Mouse (Mus musculus) forebrain, embryonic 14.5 days (tissue): ENCODE results near the gene Slc9a9. TPM values are rescaled to one million over a fixed set of nuclear protein-coding genes. Genes with fewer than 3 reads are reported as not detected.

Source experiments
- ATAC-seq: fragments of 200-750 bp; cut with Nextera tagmentation; 2 replicates; pipeline ENCODE4 v1.8.0; 2017; ENCODE audit warnings: mild to moderate bottlenecking, moderate library complexity
- DNase-seq: peaks from one replicate; pipeline ENCODE4 v3.0.0-alpha.2; 2015; ENCODE audit warnings: low spot score
- H3K27ac ChIP-seq: fragments of 300-500 bp; sonication (generic); 2 replicates; pipeline ENCODE4 v1.5.1; 2014; ENCODE audit warnings: low read depth, mild to moderate bottlenecking, control low read depth, low read length, moderate library complexity
- H3K27me3 ChIP-seq: fragments of 300-500 bp; sonication (generic); replicated peaks from 2 replicates; pipeline ENCODE4 v1.6.1; 2014; ENCODE audit warnings: low read length, control low read depth, mixed read lengths; ENCODE audit not compliant: control insufficient read depth, insufficient read depth
- H3K36me3 ChIP-seq: fragments of 300-500 bp; sonication (generic); 2 replicates; pipeline ENCODE4 v1.6.1; 2014; ENCODE audit warnings: low read length, control low read depth; ENCODE audit not compliant: control insufficient read depth, insufficient read depth
- H3K4me1 ChIP-seq: fragments of 300-500 bp; sonication (generic); 2 replicates; pipeline ENCODE4 v1.6.1; 2014; ENCODE audit warnings: antibody characterized with exemption, low read length, control low read depth; ENCODE audit not compliant: control insufficient read depth, insufficient read depth
- H3K4me2 ChIP-seq: fragments of 300-500 bp; sonication (generic); 2 replicates; pipeline ENCODE4 v1.6.1; 2014; ENCODE audit warnings: mild to moderate bottlenecking, control low read depth, low read length
- H3K4me3 ChIP-seq: fragments of 300-500 bp; sonication (generic); 2 replicates; pipeline ENCODE4 v1.5.1; 2014; ENCODE audit warnings: low read depth, low read length, control low read depth
- H3K9ac ChIP-seq: fragments of 300-500 bp; sonication (generic); 2 replicates; pipeline ENCODE4 v1.6.1; 2014; ENCODE audit warnings: mild to moderate bottlenecking, low read length, control low read depth, moderate library complexity
- H3K9me3 ChIP-seq: fragments of 300-500 bp; sonication (generic); replicated peaks from 2 replicates; pipeline ENCODE4 v1.6.1; 2016; ENCODE audit warnings: low read length, control low read depth, mixed read lengths; ENCODE audit not compliant: control insufficient read depth
- WGBS: fragments of 180-500 bp; shearing (Covaris S2); extraction: QIAGEN DNeasy Blood & Tissue Kit; methylation state at CpG from one replicate; pipeline ENCODE4 v1.1.7; 2014; 5-methylcytosine and 5-hydroxymethylcytosine counted together
- polyA plus RNA-seq: library from polyadenylated mRNA; unstranded; fragments of >200 nt; fragmentation: Nextera tagmentation; extraction: Ambion mirVana; gene quantifications from 2 replicates; pipeline ENCODE4 v1.2.1, GENCODE M21; 2014

Slc9a9 gene
- polyA plus RNA-seq, 1 experiment from 2014 or later, result 3.7 TPM

DNA sequence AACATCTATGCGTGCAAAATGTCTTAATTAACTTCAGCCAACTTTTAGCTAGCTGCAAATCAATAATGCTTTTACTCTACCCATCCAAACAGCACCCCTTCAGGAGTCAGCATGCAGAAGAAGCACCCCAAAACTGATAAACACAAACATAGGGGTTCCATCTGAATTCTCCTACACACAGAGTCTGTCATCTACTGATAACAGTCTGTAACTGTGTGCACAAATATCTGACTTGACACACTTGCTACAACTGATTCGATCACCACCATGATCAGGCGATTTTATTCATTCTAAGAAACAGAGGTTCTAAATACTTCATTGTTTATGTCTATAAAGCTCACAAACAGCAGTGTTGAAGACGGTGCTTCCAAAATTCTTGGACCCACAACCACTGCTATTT, 171.3 kb downstream of the Slc9a9 start:
- Histone ChIP-seq H3K4me3 (no peak overlapping the region), H3K4me2 (no peak overlapping the region), H3K27me3 (no peaks in the 10 kb centered on the region), H3K27ac (no peak overlapping the region), H3K36me3 (no peaks in the 10 kb centered on the region), H3K9me3 (no peaks in the 10 kb centered on the region), H3K9ac (no peak overlapping the region), H3K4me1 (peaks cover 12% of the 10 kb centered on the region)
- ATAC-seq, result no peak
- WGBS, result 85% methylated on average over 4 of the region's 4 CpGs
- DNase-seq, result no peak

DNA sequence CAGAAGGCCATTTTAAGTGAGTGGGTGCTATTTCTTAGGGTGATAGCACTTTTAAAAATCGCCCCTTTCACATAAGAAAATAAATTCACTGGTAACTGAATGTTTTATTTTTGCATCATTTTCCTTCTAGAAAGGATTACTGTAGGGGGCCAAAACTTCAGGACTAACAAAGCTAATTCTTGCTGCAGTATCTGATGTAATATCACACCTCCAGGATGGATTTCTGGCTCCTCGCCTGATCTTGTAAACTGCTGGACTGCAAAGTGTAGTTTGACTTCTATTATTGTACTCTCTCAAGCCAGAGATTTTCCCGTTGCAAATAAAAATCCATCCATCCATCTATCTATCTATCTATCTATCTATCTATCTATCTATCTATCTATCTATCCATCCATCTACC, 174.5 kb downstream of the Slc9a9 start:
- H3K27me3 ChIP-seq, result no peaks in the 10 kb centered on the region
- ATAC-seq, result no peak
- no peak for DNase-seq
- H3K9ac ChIP-seq, result no peak overlapping the region
- WGBS, result 91% methylated on average over 3 of the region's 3 CpGs
- peaks cover 2% of the 10 kb centered on the region; the same call in 1 of the 2 replicates for H3K4me1 ChIP-seq
- H3K27ac ChIP-seq, result no peak overlapping the region
- no peak overlapping the region for H3K4me3 ChIP-seq
- no peaks in the 10 kb centered on the region for H3K36me3 ChIP-seq
- no peak overlapping the region for H3K4me2 ChIP-seq
- no peaks in the 10 kb centered on the region for H3K9me3 ChIP-seq

DNA sequence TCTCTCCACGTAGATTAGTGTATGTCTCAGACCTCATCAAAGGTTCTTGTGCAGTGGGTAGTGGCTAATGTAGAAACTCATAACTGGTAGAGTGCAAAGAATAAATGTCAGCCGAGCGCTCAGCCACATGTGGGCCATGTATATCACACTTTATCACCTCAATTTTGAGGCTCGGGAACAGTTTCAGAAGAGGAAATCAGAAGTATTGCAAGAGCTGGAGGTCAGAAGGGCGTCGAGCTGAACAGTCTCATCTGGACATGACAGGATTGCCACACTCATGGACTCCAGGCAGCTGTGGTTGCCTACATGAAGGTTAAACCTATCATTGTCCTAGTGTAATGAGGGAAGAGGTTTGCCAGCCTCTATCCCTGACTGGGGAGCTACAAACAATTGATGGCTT, 177.9 kb downstream of the Slc9a9 start:
- ATAC-seq (no peak), DNase-seq (no peak)
- H3K4me3 ChIP-seq, result no peak overlapping the region
- no peaks in the 10 kb centered on the region for H3K9me3 ChIP-seq
- no peaks in the 10 kb centered on the region for H3K36me3 ChIP-seq
- no peaks in the 10 kb centered on the region for H3K4me1 ChIP-seq
- no peaks in the 10 kb centered on the region for H3K27me3 ChIP-seq
- no peak overlapping the region for H3K27ac ChIP-seq
- WGBS, result 94% methylated on average over 6 of the region's 6 CpGs
- H3K4me2 ChIP-seq, result no peak overlapping the region
- H3K9ac ChIP-seq, result no peak overlapping the region

DNA sequence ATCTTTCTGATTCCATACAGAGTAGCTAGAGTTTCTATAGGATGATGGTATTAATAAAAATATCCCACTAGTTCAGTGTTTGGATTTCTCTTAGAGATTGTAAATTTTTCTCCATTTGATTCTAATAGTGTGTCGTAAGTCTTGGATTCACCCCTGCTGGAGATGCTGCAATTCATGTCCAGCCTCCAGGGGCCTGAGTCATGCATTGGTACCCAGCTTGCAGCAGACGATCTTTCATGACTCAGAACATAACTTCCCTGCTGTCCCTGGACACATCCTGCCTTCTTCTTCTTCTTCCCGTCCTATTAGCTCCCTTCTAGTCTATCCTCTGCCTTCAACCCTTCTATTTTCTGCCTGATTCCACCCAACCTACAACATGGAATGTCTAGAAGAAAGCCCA, 181.8 kb downstream of the Slc9a9 start:
- Histone ChIP-seq H3K27me3 (no peaks in the 10 kb centered on the region), H3K36me3 (no peaks in the 10 kb centered on the region), H3K4me2 (no peak overlapping the region), H3K9ac (no peak overlapping the region), H3K9me3 (no peaks in the 10 kb centered on the region), H3K4me1 (peaks cover 6% of the 10 kb centered on the region; the same call in 1 of the 2 replicates), H3K4me3 (no peak overlapping the region), H3K27ac (no peak overlapping the region)
- no peak for ATAC-seq
- DNase-seq, result no peak
- WGBS, result 82% methylated on average over 3 of the region's 3 CpGs

DNA sequence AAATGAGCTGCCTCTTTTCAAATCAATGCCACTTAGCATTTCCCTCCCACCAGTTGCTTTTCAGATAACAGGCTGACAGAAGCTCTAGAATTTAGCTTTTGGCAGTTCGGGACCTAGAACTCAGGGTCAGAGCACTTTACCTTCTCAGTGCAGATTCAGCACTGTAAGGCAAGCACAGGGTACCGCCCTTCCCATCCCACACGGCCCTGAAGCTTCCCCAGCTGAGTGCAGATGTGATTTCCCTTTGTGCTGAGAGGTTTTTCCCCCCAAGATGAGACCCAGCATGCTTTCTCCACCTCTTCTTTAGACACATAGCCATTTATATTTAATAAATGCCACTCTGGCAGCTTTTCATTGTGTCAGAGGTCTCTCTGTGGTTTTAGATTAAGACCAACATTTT, 186.4 kb downstream of the Slc9a9 start:
- Histone ChIP-seq H3K36me3 (no peaks in the 10 kb centered on the region), H3K9ac (no peak overlapping the region), H3K4me3 (no peak overlapping the region), H3K27ac (0 out of 2 replicates have a peak overlapping the region, but pooled peaks have one; percentile 21), H3K9me3 (no peaks in the 10 kb centered on the region), H3K4me1 (peaks cover 7% of the 10 kb centered on the region; the same call in 1 of the 2 replicates), H3K27me3 (no peaks in the 10 kb centered on the region), H3K4me2 (no peak overlapping the region)
- ATAC-seq (no peak), DNase-seq (peak; percentile 21)
- WGBS, result 55% methylated on average over 3 of the region's 3 CpGs

DNA sequence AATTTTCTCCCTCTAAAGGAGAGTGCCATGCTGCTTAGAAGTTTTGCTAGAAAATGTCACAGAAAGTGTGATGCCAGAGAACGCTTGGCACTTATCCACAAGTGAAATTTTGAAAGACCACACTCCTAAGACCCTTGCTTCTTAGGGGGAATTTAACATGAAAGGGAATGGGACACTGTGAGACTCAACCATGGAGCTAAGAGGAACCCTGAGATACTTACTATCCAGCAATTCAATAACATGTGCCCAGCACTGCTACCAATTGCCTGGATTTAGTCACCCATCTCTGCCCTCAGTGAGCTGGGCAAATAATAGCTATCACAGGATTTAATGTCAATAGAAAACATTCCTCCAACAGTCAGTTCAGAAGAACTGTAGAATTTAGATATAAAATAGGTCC, 198.8 kb downstream of the Slc9a9 start:
- no peaks in the 10 kb centered on the region for H3K27me3 ChIP-seq
- no peak overlapping the region for H3K4me3 ChIP-seq
- no peak overlapping the region for H3K4me2 ChIP-seq
- DNase-seq (peak; percentile 6), ATAC-seq (no peak)
- H3K36me3 ChIP-seq, result no peaks in the 10 kb centered on the region
- no peaks in the 10 kb centered on the region for H3K9me3 ChIP-seq
- 23% methylated on average over 1 of the region's 1 CpGs for WGBS
- H3K4me1 ChIP-seq, result no peaks in the 10 kb centered on the region
- H3K27ac ChIP-seq, result no peak overlapping the region
- H3K9ac ChIP-seq, result no peak overlapping the region

DNA sequence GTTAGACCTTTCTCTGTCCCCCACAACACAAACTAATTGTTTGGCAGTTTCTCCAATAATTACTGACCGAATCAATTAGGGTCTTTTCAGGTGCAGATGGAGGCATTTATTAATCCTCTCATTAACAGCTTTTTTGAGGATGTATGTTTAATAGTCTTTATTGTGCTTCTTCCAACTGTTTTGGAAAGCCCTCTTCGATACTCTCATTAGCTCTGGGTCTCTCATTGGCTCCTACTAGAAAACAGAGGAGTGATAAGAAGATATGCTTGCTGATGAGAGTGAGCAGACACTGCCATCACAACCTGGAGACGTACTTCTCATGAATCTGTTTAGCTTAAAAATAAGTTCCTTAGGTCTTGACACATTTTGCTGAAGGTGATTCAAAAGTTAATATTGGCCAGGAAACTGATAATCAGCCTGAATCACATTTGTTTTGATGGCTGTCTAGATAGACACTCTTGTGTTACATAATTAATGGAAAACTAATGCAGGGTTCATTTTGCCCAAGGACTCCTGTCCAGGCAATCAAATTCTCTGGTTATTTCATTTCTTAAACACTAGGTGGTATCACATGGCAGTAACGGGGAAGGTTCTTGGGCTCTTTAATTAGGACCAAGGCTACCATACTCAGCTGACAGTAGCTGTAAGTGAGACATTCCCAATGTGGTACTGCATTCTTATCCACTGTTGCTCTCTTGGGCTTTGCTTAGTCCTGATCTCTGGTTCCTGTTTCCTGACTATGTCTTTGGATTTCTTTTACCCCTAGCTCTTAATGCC, 199.5 kb downstream of the Slc9a9 start:
- H3K9ac ChIP-seq, result no peak overlapping the region
- no peaks in the 10 kb centered on the region for H3K27me3 ChIP-seq
- ATAC-seq (peak; percentile 76; the same call in 1 of the 2 replicates), DNase-seq (peak; percentile 62)
- no peaks in the 10 kb centered on the region for H3K36me3 ChIP-seq
- H3K4me3 ChIP-seq, result no peak overlapping the region
- H3K4me2 ChIP-seq, result no peak overlapping the region
- no peak overlapping the region for H3K27ac ChIP-seq
- no peaks in the 10 kb centered on the region for H3K9me3 ChIP-seq
- 24% methylated on average over 4 of the region's 4 CpGs for WGBS
- no peaks in the 10 kb centered on the region for H3K4me1 ChIP-seq

DNA sequence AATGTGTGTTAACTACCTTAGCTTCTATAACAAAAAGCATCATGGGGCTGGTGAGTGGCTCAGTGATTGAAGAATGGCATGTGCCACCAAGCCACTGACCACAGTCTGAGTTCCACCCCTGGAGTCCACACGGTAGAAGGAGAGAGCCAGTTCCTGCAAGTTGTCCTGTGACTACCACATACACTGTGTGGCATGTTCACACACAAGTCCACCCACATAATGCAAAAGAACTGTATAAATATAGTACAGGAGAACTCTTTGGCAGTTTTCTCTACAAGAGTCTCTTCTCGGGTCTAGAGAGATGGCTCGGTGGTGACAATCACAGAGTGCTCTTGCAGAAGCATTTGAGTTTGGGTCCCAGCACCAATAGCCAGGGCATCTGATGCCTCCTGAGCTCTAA, 212.8 kb downstream of the Slc9a9 start:
- Histone ChIP-seq H3K27me3 (no peaks in the 10 kb centered on the region), H3K4me1 (no peaks in the 10 kb centered on the region), H3K9me3 (no peaks in the 10 kb centered on the region), H3K4me3 (no peak overlapping the region), H3K9ac (no peak overlapping the region), H3K36me3 (no peaks in the 10 kb centered on the region), H3K4me2 (no peak overlapping the region), H3K27ac (no peak overlapping the region)
- no peak for DNase-seq
- WGBS, result 93% methylated on average over 3 of the region's 3 CpGs
- no peak for ATAC-seq

DNA sequence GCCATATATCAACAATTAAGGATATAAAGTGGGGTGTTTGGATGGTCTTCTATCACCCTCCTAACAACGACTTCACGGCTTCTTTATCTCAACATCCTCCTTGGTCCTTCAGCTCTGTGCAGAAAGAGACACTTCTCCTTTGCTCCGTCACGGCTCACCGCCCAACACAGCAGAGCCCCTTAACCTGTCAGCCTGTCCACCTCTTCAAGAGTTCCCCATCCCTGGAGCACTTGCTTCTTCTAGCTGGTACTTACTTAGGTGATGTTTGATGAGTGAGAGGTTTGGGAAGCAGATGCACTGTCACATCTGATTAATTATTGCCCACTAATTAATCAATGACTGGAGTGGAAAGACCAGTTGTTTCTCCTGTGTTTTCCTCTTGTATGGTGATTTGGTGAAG, 213.7 kb downstream of the Slc9a9 start:
- no peaks in the 10 kb centered on the region for H3K9me3 ChIP-seq
- H3K9ac ChIP-seq, result no peak overlapping the region
- DNase-seq (no peak), ATAC-seq (no peak)
- H3K27me3 ChIP-seq, result no peaks in the 10 kb centered on the region
- H3K36me3 ChIP-seq, result no peaks in the 10 kb centered on the region
- no peak overlapping the region for H3K4me2 ChIP-seq
- no peak overlapping the region for H3K27ac ChIP-seq
- no peaks in the 10 kb centered on the region for H3K4me1 ChIP-seq
- 89% methylated on average over 5 of the region's 5 CpGs for WGBS
- no peak overlapping the region for H3K4me3 ChIP-seq
